Mouse (Mus musculus) adrenal gland, postnatal 14 days (tissue): ENCODE results near the gene Fam107b. TPM values are rescaled to one million over a fixed set of nuclear protein-coding genes. Genes with fewer than 3 reads are reported as not detected.

Experiments used
- DNase-seq: peaks from one replicate; pipeline ENCODE4 v3.0.0; 2021; ENCODE audit warnings: mixed read lengths
- total RNA-seq: library from RNA; stranded (reverse); gene quantifications from 2 replicates; pipeline ENCODE4 v1.2.3, GENCODE M21; 2021

The Fam107b gene
- total RNA-seq, 1 experiment from 2014 or later = 23.4 TPM

GRCm38 (mm10) chr2:3608868-3609854 lies 38.9 kb downstream of the Fam107b start:
- DNase-seq = no peak

- DNase-seq = no peak
Measured at GRCm38 (mm10) chr2:3618446-3618845, 48.2 kb downstream of the Fam107b start.

DNA sequence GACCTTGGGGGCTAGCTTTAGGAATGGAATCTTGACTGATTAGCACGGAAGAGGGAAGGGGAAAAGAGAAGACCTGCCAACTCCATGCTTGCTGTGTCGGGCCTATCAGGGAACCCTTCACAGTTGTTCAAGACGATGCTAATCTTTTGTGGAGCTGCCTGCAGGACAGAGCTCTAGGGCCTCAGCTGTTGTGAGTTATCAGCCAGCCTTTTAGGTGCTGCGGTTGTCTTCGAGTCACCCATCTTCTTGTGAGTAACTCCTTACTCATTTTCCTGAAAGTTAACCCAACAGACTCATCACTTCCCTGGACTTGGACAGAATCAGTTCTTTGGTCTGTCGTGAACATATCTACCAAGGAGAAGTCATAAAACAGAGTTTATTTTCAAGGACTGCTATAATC lies 51.3 kb downstream of the Fam107b start:
- no peak for DNase-seq

- DNase-seq = no peak
Measured at GRCm38 (mm10) chr2:3622158-3622557, 51.9 kb downstream of the Fam107b start.

- DNase-seq = no peak
Measured at GRCm38 (mm10) chr2:3623207-3623980, 53.1 kb downstream of the Fam107b start.

- DNase-seq = no peak
Measured at GRCm38 (mm10) chr2:3623981-3624584, 53.8 kb downstream of the Fam107b start.

DNA sequence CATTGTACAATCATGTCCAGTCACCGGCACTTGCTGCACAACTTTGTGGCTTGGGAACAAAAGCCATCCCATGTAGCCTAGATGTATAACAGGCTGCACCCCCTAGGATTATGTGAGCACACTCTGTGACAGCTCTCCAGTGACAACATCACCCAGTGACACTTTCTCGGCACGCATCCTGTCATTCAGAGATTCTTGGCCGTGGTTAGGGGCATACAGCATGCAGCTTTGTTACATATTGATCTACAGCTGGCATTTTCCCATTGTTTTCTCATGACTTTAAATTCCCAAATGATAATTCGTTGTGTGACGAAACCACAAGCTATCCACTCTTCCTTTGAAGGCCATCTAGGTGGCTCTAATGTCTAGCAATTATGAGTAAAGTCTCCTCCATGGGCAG lies 58.8 kb downstream of the Fam107b start:
- DNase-seq = no peak

DNA sequence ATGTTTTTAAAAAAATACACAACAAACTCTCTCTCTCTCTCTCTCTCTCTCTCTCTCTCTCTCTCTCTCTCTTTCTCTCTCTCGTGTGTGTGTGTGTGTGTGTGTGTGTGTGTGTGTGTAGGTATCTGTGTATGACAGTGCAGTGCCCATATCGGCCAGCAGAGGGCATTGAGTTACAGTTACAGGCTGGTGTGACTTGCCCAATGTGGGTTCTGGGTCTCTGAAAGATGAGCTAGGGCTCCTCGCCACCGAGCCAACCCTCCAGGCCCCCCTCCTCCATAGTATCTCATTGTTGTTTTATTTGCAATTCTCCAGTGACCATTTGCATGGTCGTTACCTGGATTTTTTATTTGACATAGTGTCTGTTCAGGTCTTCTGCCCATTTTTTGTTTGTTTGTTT lies 59.5 kb downstream of the Fam107b start:
- peak; percentile 24 for DNase-seq

DNA sequence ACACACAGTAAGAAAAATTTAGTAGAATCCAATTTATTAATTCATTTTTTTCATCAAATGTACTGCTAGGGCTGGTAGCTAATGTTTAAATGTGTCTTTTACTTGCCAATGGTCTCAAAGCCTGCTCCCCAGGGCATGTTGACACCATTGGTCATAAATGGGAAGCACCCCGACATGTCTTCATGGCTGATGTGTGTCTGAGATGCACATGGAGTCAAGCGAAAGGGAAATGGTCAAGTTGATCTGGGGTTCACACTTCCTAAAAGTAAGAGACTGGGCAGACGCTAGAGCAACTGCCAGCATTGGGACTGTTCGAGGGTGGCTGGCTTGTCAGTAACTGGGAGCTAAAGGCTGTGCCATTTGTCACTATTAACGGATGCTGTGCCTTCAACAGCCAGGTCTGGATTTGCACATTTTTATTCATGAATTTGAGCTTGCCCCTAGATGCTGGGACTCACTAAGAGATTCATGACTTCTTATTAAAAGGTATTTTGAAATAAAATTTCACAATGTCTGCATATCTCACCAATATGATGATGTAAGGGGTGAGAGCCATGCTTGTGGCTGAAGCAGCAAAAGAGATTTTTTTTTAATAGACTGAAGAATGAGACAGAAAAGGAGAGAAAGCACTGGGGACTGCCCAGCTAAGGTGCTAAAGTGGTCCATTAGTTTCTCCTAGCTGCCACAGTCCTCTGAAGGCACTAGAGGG lies 60.6 kb downstream of the Fam107b start:
- DNase-seq = no peak

- DNase-seq = peak; percentile 47
Measured at GRCm38 (mm10) chr2:3633137-3633536, 62.8 kb downstream of the Fam107b start.

GRCm38 (mm10) chr2:3636771-3637170 lies 66.5 kb downstream of the Fam107b start:
- peak; percentile 15 for DNase-seq

- peak; percentile 35 for DNase-seq
Measured at GRCm38 (mm10) chr2:3641001-3641770, 70.9 kb downstream of the Fam107b start.

DNA sequence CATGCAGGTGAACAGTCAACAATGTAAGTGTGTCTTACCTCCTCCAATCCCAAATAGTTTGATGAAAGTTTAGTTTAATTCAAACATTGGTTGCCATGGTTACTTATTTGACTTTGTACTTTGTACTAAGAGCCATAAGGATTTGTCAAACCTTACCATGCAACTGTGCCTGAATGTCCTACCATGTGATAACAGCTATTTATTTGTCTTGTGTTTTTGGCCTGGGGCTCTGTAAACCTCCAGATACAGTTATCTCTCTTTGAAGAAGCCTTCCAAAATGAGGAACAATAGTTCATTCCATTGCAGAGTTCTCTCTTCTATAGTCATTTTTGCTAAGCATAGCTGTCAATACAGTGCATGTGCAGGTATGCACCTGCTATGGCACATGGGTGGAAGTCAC lies 72.7 kb downstream of the Fam107b start:
- no peak for DNase-seq

DNA sequence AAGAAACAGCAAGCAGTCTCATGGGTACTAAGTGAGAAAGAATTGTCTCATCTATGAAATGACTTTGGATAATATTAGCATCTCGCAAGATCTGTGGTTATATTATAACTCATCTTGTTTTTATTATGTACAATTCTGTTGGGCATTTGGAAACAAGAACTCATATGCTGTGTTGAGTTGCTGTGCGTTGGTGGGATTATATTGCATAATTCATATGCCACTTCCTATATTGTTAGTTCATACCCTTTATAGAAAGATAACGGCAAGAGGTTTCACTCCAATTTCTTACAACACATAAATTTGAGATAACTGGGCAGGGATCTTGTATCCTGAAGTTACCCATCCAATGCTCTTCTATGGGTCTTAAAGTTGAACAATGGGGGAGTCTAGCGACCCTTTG lies 75.5 kb downstream of the Fam107b start:
- no peak for DNase-seq

DNA sequence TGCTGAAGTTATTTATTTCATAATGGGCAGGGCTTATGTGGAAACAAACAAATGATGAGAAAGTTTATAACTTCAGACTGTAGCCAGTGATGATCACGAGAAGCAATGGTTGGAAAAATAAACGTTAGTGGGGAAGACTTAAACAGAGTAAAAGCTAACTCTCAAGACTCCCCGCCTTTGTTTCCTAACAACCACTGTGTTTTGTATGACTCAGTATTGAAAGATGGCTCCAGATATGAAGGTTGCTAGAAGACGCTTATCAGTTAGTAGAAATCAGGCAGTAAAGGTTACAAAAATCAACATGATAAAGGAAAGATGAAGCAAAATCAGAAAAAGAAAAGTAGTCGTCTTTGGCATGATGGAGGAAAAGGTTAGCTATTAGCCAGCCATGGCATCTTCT lies 78.9 kb downstream of the Fam107b start:
- no peak for DNase-seq

GRCm38 (mm10) chr2:3654606-3655005 lies 84.3 kb downstream of the Fam107b start:
- DNase-seq = no peak

DNA sequence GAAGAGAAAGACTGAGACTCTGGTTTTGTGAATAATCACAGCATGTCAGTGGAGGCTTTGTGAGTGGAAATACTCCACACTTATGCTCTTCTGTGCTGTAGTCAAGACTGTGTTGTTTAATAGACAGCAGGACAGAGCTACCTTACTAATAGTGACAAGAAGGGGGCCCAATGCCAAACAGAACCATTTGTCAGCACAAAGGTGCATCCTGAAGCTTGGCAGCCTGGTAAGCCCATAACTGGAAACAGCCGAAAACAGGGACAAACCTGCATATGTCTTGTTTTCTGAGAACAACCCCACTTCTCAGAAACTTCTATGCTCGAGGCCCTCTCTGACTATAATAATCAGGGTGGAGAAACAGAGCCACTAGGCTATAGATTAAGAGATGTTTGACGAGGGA lies 85.8 kb downstream of the Fam107b start:
- DNase-seq = no peak

DNA sequence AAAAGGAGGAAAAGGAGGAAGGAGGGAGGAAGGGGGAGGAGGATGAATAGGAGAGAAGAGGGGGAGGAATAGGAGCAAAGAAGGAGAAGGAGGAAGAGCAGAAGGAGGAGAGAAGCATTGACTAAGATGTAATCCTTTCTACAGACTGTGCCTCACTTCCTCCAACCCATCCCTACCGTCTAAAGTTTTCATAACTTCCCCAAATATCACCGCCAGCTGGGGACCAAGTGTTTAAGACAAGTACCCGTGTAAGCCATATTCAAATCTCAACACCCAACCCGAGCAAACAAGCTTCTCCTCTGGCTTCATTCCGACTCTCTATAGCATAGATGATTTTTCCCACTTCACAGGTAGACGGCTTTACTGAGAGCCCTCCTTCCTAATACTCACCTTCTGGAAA lies 86.5 kb downstream of the Fam107b start:
- no peak for DNase-seq

DNA sequence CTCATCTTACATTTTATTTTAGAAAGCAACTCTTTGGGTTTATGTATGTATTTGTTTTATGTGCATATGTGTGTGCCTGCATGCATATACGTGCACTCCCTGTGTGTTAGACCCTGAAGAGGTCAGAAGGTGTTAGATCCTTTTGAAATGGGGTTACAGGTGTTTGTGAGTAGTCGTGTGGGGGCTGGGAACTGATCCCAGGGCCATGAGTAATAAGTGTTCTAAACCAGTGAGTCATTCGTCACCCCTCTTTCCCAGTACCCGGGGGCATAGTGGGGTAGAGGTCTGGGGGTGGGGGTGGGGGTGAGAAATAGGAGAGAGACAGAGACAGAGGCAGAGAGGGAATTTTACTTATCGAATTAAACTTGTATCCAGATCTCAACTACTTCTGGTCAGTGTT lies 87.1 kb downstream of the Fam107b start:
- DNase-seq = no peak

DNA sequence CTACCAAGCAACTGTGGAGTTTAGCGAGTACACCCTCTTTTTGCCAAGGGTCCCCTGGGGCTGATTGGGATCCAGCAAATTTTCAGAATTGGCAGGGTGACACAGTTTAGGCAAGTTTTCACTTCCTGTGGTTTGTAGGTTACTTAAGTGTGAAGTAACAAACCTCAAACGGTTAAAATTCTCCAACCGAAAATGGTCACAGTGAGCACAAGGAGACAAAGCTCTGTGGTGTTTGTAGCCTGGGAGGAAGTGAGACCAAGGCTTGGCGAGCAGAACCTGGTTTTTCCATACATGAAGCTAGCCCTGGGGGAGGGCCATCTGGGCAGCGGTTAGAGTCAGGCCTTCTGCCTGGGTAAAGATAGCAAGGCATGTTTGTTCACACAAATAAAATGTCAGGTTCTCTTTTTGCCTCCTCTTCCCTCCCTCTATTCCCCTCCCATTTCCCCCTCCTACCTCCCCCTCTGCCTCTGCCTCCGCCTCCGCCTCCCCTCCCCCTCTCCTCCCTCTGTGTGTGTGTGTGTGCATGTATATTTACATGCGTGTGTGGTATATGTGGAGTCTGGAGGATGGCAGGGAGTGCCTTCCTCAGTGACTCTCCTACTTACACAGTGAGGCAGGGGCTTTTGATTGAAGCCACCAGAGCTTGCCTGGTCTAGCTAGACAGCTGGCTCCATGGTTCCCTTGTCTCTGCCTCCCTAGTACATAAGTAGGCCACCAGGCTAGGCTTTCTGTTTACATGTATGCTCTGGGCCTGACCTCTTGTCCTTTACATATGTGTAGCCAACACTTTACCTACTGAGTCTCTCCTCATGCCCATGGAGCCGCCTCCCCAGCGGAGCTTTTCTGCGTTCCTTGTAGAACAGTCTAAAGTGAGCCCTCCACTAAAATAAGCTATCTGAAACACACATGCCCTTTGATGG lies 87.8 kb downstream of the Fam107b start:
- DNase-seq = peak; percentile 69
